Mouse (Mus musculus): ENCODE measurements around the gene Igsf11. TPM values are rescaled to one million over a fixed set of nuclear protein-coding genes. Genes with fewer than 3 reads are reported as not detected.

Gene Igsf11
- not detected for total RNA-seq (2023)

DNA sequence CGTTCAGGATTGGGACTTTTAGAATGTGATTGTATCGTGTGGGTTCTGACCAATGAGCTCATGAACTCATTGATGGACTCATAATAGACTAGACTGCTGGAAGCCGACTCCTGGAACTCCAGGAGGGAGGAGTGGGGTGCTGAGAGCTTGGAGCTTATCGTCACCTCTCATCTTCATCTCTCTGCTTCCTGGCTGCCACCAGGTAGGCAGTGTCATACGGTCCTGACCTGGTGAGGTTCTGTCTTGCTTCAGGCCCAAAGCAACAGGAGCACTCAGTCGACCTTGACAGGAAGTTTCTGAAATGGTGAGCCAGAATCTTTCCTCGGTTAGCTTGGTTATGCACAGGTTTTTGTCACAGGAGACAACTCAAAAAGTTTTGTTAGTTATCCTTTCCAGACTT is at the start of gene Igsf11:
Gene Igsf11, plus strand, starts transcription at position 301 of the 400 bp plus-strand sequence.

Other genes with a start within 250 kb of the Igsf11 start
- 10 to 100 TPM; 15.3 to 18.3 TPM for gene Arhgap31, start 179.4 kb upstream of the Igsf11 start, total RNA-seq (2023)
- gene B4galt4, start 150.4 kb upstream of the Igsf11 start, total RNA-seq (2023) = 1 to 10 TPM; 4.1 to 4.6 TPM
- not detected for gene Upk1b, start 92.3 kb upstream of the Igsf11 start, total RNA-seq (2023)
- not detected for gene 4930435E12Rik, start 63.9 kb upstream of the Igsf11 start, total RNA-seq (2023)

Measured in neutrophil, adult 83 days (primary cell).